In the genomic region with DNA sequence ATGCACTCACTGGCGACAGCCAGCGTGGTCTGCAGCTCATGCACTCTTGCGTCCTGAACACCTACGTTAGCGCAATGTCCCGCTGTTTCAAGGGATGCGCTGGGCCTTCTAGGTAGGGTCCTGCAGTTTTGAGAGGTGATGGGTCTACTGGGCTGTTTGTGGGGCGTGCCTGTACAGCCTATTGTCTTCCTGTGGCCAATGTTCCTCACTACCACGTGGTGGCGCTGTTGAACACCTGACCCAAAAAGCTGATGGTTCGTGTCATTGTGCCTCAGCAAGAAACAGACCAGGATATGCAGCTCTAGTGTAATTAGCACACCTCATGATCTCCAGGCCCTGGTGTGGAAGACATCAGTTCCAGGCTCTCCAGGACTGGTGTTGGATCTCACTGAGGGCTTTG, we compare ENCODE assay signal across 7 mouse cellular contexts. TPM values are rescaled to one million over a fixed set of nuclear protein-coding genes. Genes with fewer than 3 reads are reported as not detected.
DNase-seq lines count a peak whose midpoint lies in the region; ATAC-seq and TF ChIP-seq lines count a peak whose summit lies in the region.

No protein-coding gene starts in this region.

- no peaks in the 10 kb centered on the region for H3K9me3 ChIP-seq in ES-E14 (ENCODE audit: control insufficient read depth, insufficient read depth, low read depth, low read length)
- H3K9me3 ChIP-seq in liver, embryonic 15.5 days (replicated peaks): no peaks in the 10 kb centered on the region

- H3K9ac ChIP-seq in ES-E14 (ENCODE audit: insufficient read depth, low read depth, low read length, poor library complexity, severe bottlenecking): no peak overlapping the region
- no peak overlapping the region for H3K9ac ChIP-seq in liver, embryonic 15.5 days

- intact Hi-C loops in gastrocnemius, postnatal 36 days (cut with DNase I): loop anchor here (5.0 kb wide), 1 partner anchor 53 kb away; no protein-coding TSS in a partner anchor

- peaks cover 0 to 8% of the 10 kb centered on the region in 2 experiments; a peak in 1 of 4 replicates for H3K4me1 ChIP-seq in ES-E14 (ENCODE audit: control insufficient read depth in 2 of 2, insufficient read depth in 2 of 2, low read length in 2 of 2, poor library complexity in 1 of 2)
- peaks cover 11% of the 10 kb centered on the region; the same call in 1 of the 2 replicates for H3K4me1 ChIP-seq in liver, embryonic 15.5 days (replicated peaks)

- no peaks in the 10 kb centered on the region for H3K27me3 ChIP-seq in liver, embryonic 15.5 days

- no peak overlapping the region for H3K27ac ChIP-seq in ES-E14 (ENCODE audit: insufficient read depth, low read depth, low read length, poor library complexity, severe bottlenecking)
- H3K27ac ChIP-seq in liver, embryonic 15.5 days (replicated peaks): no peak overlapping the region

- no peaks in the 10 kb centered on the region for H3K36me3 ChIP-seq in ES-E14 (ENCODE audit: control insufficient read depth, insufficient read depth, low read length, poor library complexity, severe bottlenecking)
- H3K36me3 ChIP-seq in liver, embryonic 15.5 days (replicated peaks): no peaks in the 10 kb centered on the region

- peak overlapping the region in 1 of 2 experiments; percentile 24; a peak in 1 of 4 replicates for H3K4me3 ChIP-seq in ES-E14 (ENCODE audit: insufficient read depth in 1 of 2, low read depth in 1 of 2, low read length in 2 of 2, poor library complexity in 1 of 2, severe bottlenecking in 1 of 2)
- no peak overlapping the region for H3K4me3 ChIP-seq in liver, embryonic 15.5 days (replicated peaks)

- no peak overlapping the region for H3K4me2 ChIP-seq in liver, embryonic 15.5 days

- peak; percentile 71 for DNase-seq in CD4-positive helper T cell, adult 2 months (ENCODE audit: low read depth, low spot score)
- peak; percentile 64 for DNase-seq in ES-E14 (ENCODE audit: low read depth, low spot score)
- DNase-seq in cerebellum, adult 11 months: peak; percentile 22
- peak; percentile 50 to 60 for DNase-seq in gastrocnemius, postnatal 36 days
- DNase-seq in kidney, adult 11 months: peak; percentile 28
- DNase-seq in retina, embryonic 14.5 days (ENCODE audit: low spot score): peak; percentile 81

- in situ Hi-C loops in ES-E14 (cut with MboI; ENCODE audit: low sequenced_read_pairs in 2 of 2, unreplicated experiment in 2 of 2): no loop called here

- ATAC-seq in liver, embryonic 15.5 days (ENCODE audit: insufficient read depth): peak; percentile 40

- WGBS in liver, embryonic 15.5 days (ENCODE audit: insufficient replicate concordance): 17% methylated on average over 11 of the region's 11 CpGs

TF ChIP-seq in ES-E14, 5 proteins besides CTCF, POLR2A, EP300 and RAD21:
- peak; percentile 20; the same call in 1 of the 2 replicates for TF ChIP-seq MAFK (IDR thresholded peaks at IDR 0.05; ENCODE audit: insufficient read depth, low read depth, low read length)
- no peak for TF ChIP-seq ZNF384 (IDR thresholded peaks at IDR 0.05; ENCODE audit: low read depth, low read length)

RNA-seq across cellular contexts. Expression of gene Lbp, which starts 21.7 kb away (rescaled TPM):
- total RNA-seq in ES-E14 (2012; rRNA removed): 0.18 and 0.32 TPM in 2 replicates
- 1 to 10 TPM; 4.9 to 8.2 TPM for total RNA-seq in gastrocnemius, postnatal 36 days (2021)
- 50.6 and 56.8 TPM in 2 replicates for polyA plus RNA-seq in liver, embryonic 15.5 days (2015; fragmentation: Nextera tagmentation; extraction: Ambion mirVana)

RNA-seq across cellular contexts. Expression of gene Bpi, which starts 26.7 kb away (rescaled TPM):
- total RNA-seq in ES-E14 (2012; rRNA removed): 0.16 and 0.31 TPM in 2 replicates
- not detected for total RNA-seq in gastrocnemius, postnatal 36 days (2021)
- polyA plus RNA-seq in liver, embryonic 15.5 days (2015; fragmentation: Nextera tagmentation; extraction: Ambion mirVana): not detected in 2 replicates

RNA-seq across cellular contexts. Expression of gene D630003M21Rik, which starts 55.5 kb away (rescaled TPM):
- total RNA-seq in ES-E14 (2012; rRNA removed): 0.63 and 0.89 TPM in 2 replicates
- 1 to 10 TPM; 2.2 TPM for total RNA-seq in gastrocnemius, postnatal 36 days (2021)
- 0.61 and 0.78 TPM in 2 replicates for polyA plus RNA-seq in liver, embryonic 15.5 days (2015; fragmentation: Nextera tagmentation; extraction: Ambion mirVana)

Comparison
In these comparisons a context has a peak if more than half of its experiments do, and no peak if none do; other contexts are left out.
1. DNase-seq: peak in every context shown above with its lines; median percentile 81 in retina, embryonic 14.5 days; 71 in CD4-positive helper T cell, adult 2 months; 64 in ES-E14; 55 in gastrocnemius, postnatal 36 days; 28 in kidney, adult 11 months; 22 in cerebellum, adult 11 months.